Mouse (Mus musculus) adrenal gland, postnatal 0 days (tissue): ENCODE data around the gene A530064D06Rik. TPM values are rescaled to one million over a fixed set of nuclear protein-coding genes. Genes with fewer than 3 reads are reported as not detected.

Experiments used
- polyA plus RNA-seq: library from polyadenylated mRNA; unstranded; fragments of >200 nt; fragmentation: Nextera tagmentation; extraction: Ambion mirVana; gene quantifications from 2 replicates; pipeline ENCODE4 v1.2.1, GENCODE M21; 2015

The A530064D06Rik gene
- polyA plus RNA-seq, result 0.72 and 1.1 TPM in 2 replicates

GRCm38 (mm10) chr17:48167103-48167502, at the start of gene A530064D06Rik:
TSS of gene A530064D06Rik (minus strand) at chr17:48167275.

DNA sequence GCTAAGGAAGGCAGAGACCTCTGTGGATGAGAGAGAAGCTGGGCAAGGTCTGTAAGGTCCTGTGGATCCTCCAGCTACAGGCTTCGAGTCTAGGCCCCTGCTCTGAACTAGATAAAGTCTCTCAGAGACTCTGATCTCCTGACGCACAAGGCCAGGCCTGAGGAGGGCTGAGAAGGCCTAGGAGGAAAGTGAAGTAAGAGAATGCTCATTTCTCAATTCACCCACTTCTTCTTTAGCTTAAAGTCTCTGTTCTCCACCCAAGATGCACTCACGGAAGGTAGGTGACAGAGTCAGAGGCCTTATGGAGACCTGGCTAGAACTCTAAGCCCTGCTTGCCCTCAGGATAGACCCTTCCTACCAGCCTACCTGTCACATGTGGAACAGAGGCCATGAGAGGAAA, 21.0 kb downstream of the A530064D06Rik start, which contains the start of gene 9830107B12Rik:
Gene 9830107B12Rik, minus strand, starts transcription at position 149 of the 400 bp plus-strand sequence.

Other genes with a start within 250 kb of the A530064D06Rik start
- 13.2 and 13.8 TPM in 2 replicates for gene Foxp4, start 242.6 kb downstream of the A530064D06Rik start, polyA plus RNA-seq
- not detected in 2 replicates for gene 1700122O11Rik, start 129.0 kb downstream of the A530064D06Rik start, polyA plus RNA-seq
- gene 1700067P10Rik, start 78.0 kb downstream of the A530064D06Rik start, polyA plus RNA-seq, result not detected in 2 replicates
- 0.09 and 0.11 TPM in 2 replicates for gene 9830107B12Rik, start 21.0 kb downstream of the A530064D06Rik start, polyA plus RNA-seq
- 0.28 and 0.33 TPM in 2 replicates for gene Trem1, start 65.5 kb upstream of the A530064D06Rik start, polyA plus RNA-seq
- gene Trem3, start 80.5 kb upstream of the A530064D06Rik start, polyA plus RNA-seq, result 0.38 and 0.46 TPM in 2 replicates
- 1.1 and 1.4 TPM in 2 replicates for gene Treml4, start 97.0 kb upstream of the A530064D06Rik start, polyA plus RNA-seq
- gene Treml2, start 132.2 kb upstream of the A530064D06Rik start, polyA plus RNA-seq, result 0.06 and 0.39 TPM in 2 replicates
- 0.82 and 0.83 TPM in 2 replicates for gene B430306N03Rik, start 148.9 kb upstream of the A530064D06Rik start, polyA plus RNA-seq
- gene Trem2, start 179.1 kb upstream of the A530064D06Rik start, polyA plus RNA-seq, result 11.2 and 11.9 TPM in 2 replicates
- 0.68 and 0.82 TPM in 2 replicates for gene Treml1, start 192.6 kb upstream of the A530064D06Rik start, polyA plus RNA-seq
- gene Nfya, start 242.6 kb upstream of the A530064D06Rik start, polyA plus RNA-seq, result 3.6 TPM in 2 replicates
- gene Oard1, start 242.7 kb upstream of the A530064D06Rik start, polyA plus RNA-seq, result 62.8 and 63.9 TPM in 2 replicates